Mouse (Mus musculus) liver (tissue): ENCODE data around the gene Rab31.
A peak's percentile ranks its signal among the peaks of the same experiment; 100 is the strongest.

ENCODE experiments used
- DNase-seq: peaks from one replicate; pipeline ENCODE4 v3.0.0-alpha.2; 2020; ENCODE audit warnings: mixed read lengths

Gene Rab31

GRCm38 (mm10) chr17:65771951-65772934 lies at the start of gene Rab31:
Gene Rab31, minus strand, starts transcription at chr17:65772752.
- DNase-seq: peak; percentile 62

- no peak for DNase-seq
Observed at GRCm38 (mm10) chr17:65820197-65820596, 47.6 kb upstream of the Rab31 start.

- DNase-seq: no peak
Observed at GRCm38 (mm10) chr17:65813763-65814162, 41.2 kb upstream of the Rab31 start.

- no peak for DNase-seq
Observed at GRCm38 (mm10) chr17:65811032-65811431, 38.5 kb upstream of the Rab31 start.

GRCm38 (mm10) chr17:65806416-65806815 lies 33.9 kb upstream of the Rab31 start:
- no peak for DNase-seq

GRCm38 (mm10) chr17:65805966-65806365 lies 33.4 kb upstream of the Rab31 start:
- DNase-seq: no peak

GRCm38 (mm10) chr17:65802026-65802425 lies 29.5 kb upstream of the Rab31 start:
- no peak for DNase-seq

GRCm38 (mm10) chr17:65800451-65800850 lies 27.9 kb upstream of the Rab31 start:
- DNase-seq: no peak

GRCm38 (mm10) chr17:65799353-65799752 lies 26.8 kb upstream of the Rab31 start:
- no peak for DNase-seq

GRCm38 (mm10) chr17:65798446-65798845 lies 25.9 kb upstream of the Rab31 start:
- DNase-seq: no peak

GRCm38 (mm10) chr17:65796056-65796455 lies 23.5 kb upstream of the Rab31 start:
- no peak for DNase-seq

- DNase-seq: no peak
Observed at GRCm38 (mm10) chr17:65794096-65794850, 21.7 kb upstream of the Rab31 start.

- no peak for DNase-seq
Observed at GRCm38 (mm10) chr17:65793307-65793930, 20.9 kb upstream of the Rab31 start.

- no peak for DNase-seq
Observed at GRCm38 (mm10) chr17:65791161-65791560, 18.6 kb upstream of the Rab31 start.

GRCm38 (mm10) chr17:65789576-65789975 lies 17.0 kb upstream of the Rab31 start:
- no peak for DNase-seq

GRCm38 (mm10) chr17:65788542-65789291 lies 16.2 kb upstream of the Rab31 start:
- no peak for DNase-seq

- no peak for DNase-seq
Observed at GRCm38 (mm10) chr17:65787261-65787660, 14.7 kb upstream of the Rab31 start.

GRCm38 (mm10) chr17:65786225-65786624 lies 13.7 kb upstream of the Rab31 start:
- DNase-seq: no peak

- DNase-seq: no peak
Observed at GRCm38 (mm10) chr17:65785707-65786106, 13.2 kb upstream of the Rab31 start.

- DNase-seq: no peak
Observed at GRCm38 (mm10) chr17:65784610-65785140, 12.1 kb upstream of the Rab31 start.

- DNase-seq: peak; percentile 76
Observed at GRCm38 (mm10) chr17:65783182-65784161, 10.9 kb upstream of the Rab31 start.
